12 mouse cellular contexts compared by ENCODE assay signal in genomic region chr14:40964214-40964610, GRCm38 (mm10). TPM values are rescaled to one million over a fixed set of nuclear protein-coding genes. Genes with fewer than 3 reads are reported as not detected.
DNase-seq lines count a peak whose midpoint lies in the region; ATAC-seq and TF ChIP-seq lines count a peak whose summit lies in the region.
"Had no signal": no experiment of that assay in that cellular context is flagged by ENCODE, and none has a peak within 500 bp of the region (broad histone marks: within the 10 kb centered on the region; RNA-seq: fewer than 3 reads in every experiment).

No protein-coding gene starts in this region.

- no peak overlapping the region for H3K4me3 ChIP-seq in heart, postnatal 0 days (ENCODE audit: low read depth, low read length)
- H3K4me3 ChIP-seq in midbrain, embryonic 11.5 days (ENCODE audit: low read depth, low read length): no peak overlapping the region
- no peak overlapping the region for H3K4me3 ChIP-seq in midbrain, postnatal 0 days (ENCODE audit: low read depth, low read length)
- H3K4me3 ChIP-seq in intestine, embryonic 14.5 days (ENCODE audit: low read depth, low read length): no peak overlapping the region
- H3K4me3 ChIP-seq in neural tube, embryonic 15.5 days (replicated peaks): no peak overlapping the region

- no peak for TF ChIP-seq CTCF in heart, postnatal 0 days (IDR thresholded peaks at IDR 0.05; ENCODE audit: low read depth)
- TF ChIP-seq CTCF in midbrain, postnatal 0 days (IDR thresholded peaks at IDR 0.05): no peak

- H3K4me1 ChIP-seq in heart, postnatal 0 days (ENCODE audit: control insufficient read depth, insufficient read depth): peaks cover 26% of the 10 kb centered on the region
- H3K4me1 ChIP-seq in midbrain, embryonic 11.5 days (ENCODE audit: control insufficient read depth, insufficient read depth, low read length): peaks cover 43% of the 10 kb centered on the region
- H3K4me1 ChIP-seq in midbrain, postnatal 0 days (ENCODE audit: insufficient read depth, low read length): peaks cover 5% of the 10 kb centered on the region
- peaks cover 34% of the 10 kb centered on the region for H3K4me1 ChIP-seq in intestine, embryonic 14.5 days (replicated peaks; ENCODE audit: control insufficient read depth, insufficient read depth, low read length)
- peaks cover 47% of the 10 kb centered on the region for H3K4me1 ChIP-seq in neural tube, embryonic 15.5 days

- H3K9ac ChIP-seq in heart, postnatal 0 days (replicated peaks; ENCODE audit: low read depth, low read length): no peak overlapping the region
- H3K9ac ChIP-seq in midbrain, embryonic 11.5 days (ENCODE audit: low read length): no peak overlapping the region
- no peak overlapping the region for H3K9ac ChIP-seq in midbrain, postnatal 0 days (replicated peaks; ENCODE audit: low read length, poor library complexity, severe bottlenecking)
- H3K9ac ChIP-seq in intestine, embryonic 14.5 days (ENCODE audit: low read length): no peak overlapping the region
- H3K9ac ChIP-seq in neural tube, embryonic 15.5 days (replicated peaks): no peak overlapping the region
- H3K9ac ChIP-seq: limb, embryonic 15.5 days had no signal

- TF ChIP-seq EP300 in heart, postnatal 0 days (IDR thresholded peaks at IDR 0.05; ENCODE audit: low read depth): no peak

- H3K4me2 ChIP-seq in heart, postnatal 0 days (ENCODE audit: low read depth, low read length): peak overlapping the region; percentile 89
- no peak overlapping the region; the same call in 1 of the 2 replicates for H3K4me2 ChIP-seq in midbrain, embryonic 11.5 days
- H3K4me2 ChIP-seq in midbrain, postnatal 0 days (ENCODE audit: low read depth, low read length, poor library complexity, severe bottlenecking): no peak overlapping the region
- peak overlapping the region; percentile 85 for H3K4me2 ChIP-seq in intestine, embryonic 14.5 days (ENCODE audit: low read length)
- 0 out of 2 replicates have a peak overlapping the region, but pooled peaks have one; percentile 88 for H3K4me2 ChIP-seq in neural tube, embryonic 15.5 days

- H3K27ac ChIP-seq in heart, postnatal 0 days (ENCODE audit: low read depth): no peak overlapping the region
- H3K27ac ChIP-seq in midbrain, embryonic 11.5 days (ENCODE audit: low read depth, low read length): no peak overlapping the region
- no peak overlapping the region for H3K27ac ChIP-seq in midbrain, postnatal 0 days (ENCODE audit: low read depth, low read length)
- H3K27ac ChIP-seq in intestine, embryonic 14.5 days (ENCODE audit: low read depth): no peak overlapping the region
- H3K27ac ChIP-seq in neural tube, embryonic 15.5 days (replicated peaks): no peak overlapping the region
- H3K27ac ChIP-seq: limb, embryonic 15.5 days had no signal

- no peaks in the 10 kb centered on the region for H3K27me3 ChIP-seq in heart, postnatal 0 days (ENCODE audit: control insufficient read depth, insufficient read depth, low read length)
- no peaks in the 10 kb centered on the region for H3K27me3 ChIP-seq in midbrain, embryonic 11.5 days (ENCODE audit: control insufficient read depth, insufficient read depth, low read length)
- no peaks in the 10 kb centered on the region for H3K27me3 ChIP-seq in midbrain, postnatal 0 days (ENCODE audit: insufficient read depth, low read length)
- no peaks in the 10 kb centered on the region for H3K27me3 ChIP-seq in intestine, embryonic 14.5 days (replicated peaks; ENCODE audit: control insufficient read depth, insufficient read depth, low read length)
- H3K27me3 ChIP-seq in neural tube, embryonic 15.5 days (replicated peaks): no peaks in the 10 kb centered on the region
- H3K27me3 ChIP-seq: CH12.LX; limb, embryonic 15.5 days had no signal

- WGBS in heart, postnatal 0 days: 91% methylated on average over 3 of the region's 3 CpGs
- WGBS in midbrain, embryonic 11.5 days: 96% methylated on average over 3 of the region's 3 CpGs
- WGBS in midbrain, postnatal 0 days: 92% methylated on average over 3 of the region's 3 CpGs
- 91% methylated on average over 3 of the region's 3 CpGs for WGBS in intestine, embryonic 14.5 days
- whole genome bisulfite sequencing in neural tube, embryonic 15.5 days: 89% methylated on average over 3 of the region's 3 CpGs

- no peak for DNase-seq in heart, postnatal 0 days (ENCODE audit: low spot score)
- no peak for DNase-seq in heart, postnatal 4 days
- peak; percentile 53 for DNase-seq in midbrain, embryonic 11.5 days (ENCODE audit: low spot score, missing footprints)
- no peak for DNase-seq in midbrain, postnatal 0 days (ENCODE audit: low spot score)
- DNase-seq in intestine, embryonic 14.5 days (ENCODE audit: low spot score): no peak
- DNase-seq in cerebellum, adult 9-10 months: no peak
- DNase-seq in cerebellum, postnatal 14 days: no peak
- DNase-seq: right cerebral cortex, postnatal 4 days; thymus, postnatal 25 days had no signal

- H3K36me3 ChIP-seq in heart, postnatal 0 days (replicated peaks; ENCODE audit: control insufficient read depth, insufficient read depth, low read length): no peaks in the 10 kb centered on the region
- no peaks in the 10 kb centered on the region for H3K36me3 ChIP-seq in midbrain, embryonic 11.5 days (ENCODE audit: control insufficient read depth, insufficient read depth, low read length)
- H3K36me3 ChIP-seq in midbrain, postnatal 0 days (ENCODE audit: insufficient read depth, low read length): no peaks in the 10 kb centered on the region
- no peaks in the 10 kb centered on the region for H3K36me3 ChIP-seq in intestine, embryonic 14.5 days (ENCODE audit: control insufficient read depth, insufficient read depth, low read length)
- no peaks in the 10 kb centered on the region for H3K36me3 ChIP-seq in neural tube, embryonic 15.5 days
- H3K36me3 ChIP-seq: limb, embryonic 15.5 days had no signal

- ATAC-seq in heart, postnatal 0 days (ENCODE audit: insufficient read depth, low read depth): no peak
- no peak for ATAC-seq in midbrain, embryonic 11.5 days (ENCODE audit: low FRiP score)
- ATAC-seq in midbrain, postnatal 0 days (ENCODE audit: low FRiP score): no peak
- ATAC-seq in intestine, embryonic 14.5 days (replicated peaks; ENCODE audit: low FRiP score, low TSS enrichment, low read depth): no peak
- no peak for ATAC-seq in neural tube, embryonic 15.5 days (ENCODE audit: low FRiP score)

- no peaks in the 10 kb centered on the region for H3K9me3 ChIP-seq in heart, postnatal 0 days (replicated peaks; ENCODE audit: control insufficient read depth, low read length)
- no peaks in the 10 kb centered on the region for H3K9me3 ChIP-seq in midbrain, embryonic 11.5 days (ENCODE audit: control insufficient read depth, low read length)
- no peaks in the 10 kb centered on the region for H3K9me3 ChIP-seq in midbrain, postnatal 0 days (ENCODE audit: low read length)
- H3K9me3 ChIP-seq in intestine, embryonic 14.5 days (ENCODE audit: control insufficient read depth, low read length): no peaks in the 10 kb centered on the region
- no peaks in the 10 kb centered on the region for H3K9me3 ChIP-seq in neural tube, embryonic 15.5 days (replicated peaks)
- H3K9me3 ChIP-seq: limb, embryonic 15.5 days had no signal

RNA-seq across cellular contexts. Expression of gene Tspan14, which starts 2.4 kb away (rescaled TPM):
- total RNA-seq in heart, postnatal 0 days (2014; rRNA removed; ENCODE audit: low replicate concordance): 15.6 and 30.2 TPM in 2 replicates
- polyA plus RNA-seq in heart, postnatal 0 days (2015; fragmentation: Nextera tagmentation; extraction: Ambion mirVana): 21.6 and 23.8 TPM in 2 replicates
- total RNA-seq in heart, postnatal 4 days (2021): 10 to 100 TPM; 25.9 to 28.6 TPM
- 99.5 and 101 TPM in 2 replicates for polyA plus RNA-seq in midbrain, embryonic 11.5 days (2014; fragmentation: Nextera tagmentation; extraction: Ambion mirVana)
- total RNA-seq in midbrain, postnatal 0 days (2014; rRNA removed): 31.2 and 31.8 TPM in 2 replicates
- polyA plus RNA-seq in midbrain, postnatal 0 days (2015; fragmentation: Nextera tagmentation; extraction: Ambion mirVana): 28.3 and 31.3 TPM in 2 replicates
- 71.4 and 76.1 TPM in 2 replicates for polyA plus RNA-seq in intestine, embryonic 14.5 days (2014; fragmentation: Nextera tagmentation; extraction: Ambion mirVana)
- 45.5 and 53.0 TPM in 2 replicates for polyA plus RNA-seq in neural tube, embryonic 15.5 days (2015; fragmentation: Nextera tagmentation; extraction: Ambion mirVana)

RNA-seq across cellular contexts. Expression of gene Fam213a, which starts 49.4 kb away (rescaled TPM):
- 6.6 and 9.4 TPM in 2 replicates for total RNA-seq in heart, postnatal 0 days (2014; rRNA removed; ENCODE audit: low replicate concordance)
- polyA plus RNA-seq in heart, postnatal 0 days (2015; fragmentation: Nextera tagmentation; extraction: Ambion mirVana): 23.8 and 25.7 TPM in 2 replicates
- total RNA-seq in heart, postnatal 4 days (2021): 10 to 100 TPM; 15.3 to 17.3 TPM
- 44.7 and 50.4 TPM in 2 replicates for polyA plus RNA-seq in midbrain, embryonic 11.5 days (2014; fragmentation: Nextera tagmentation; extraction: Ambion mirVana)
- 50.0 and 66.3 TPM in 2 replicates for total RNA-seq in midbrain, postnatal 0 days (2014; rRNA removed)
- polyA plus RNA-seq in midbrain, postnatal 0 days (2015; fragmentation: Nextera tagmentation; extraction: Ambion mirVana): 110 and 124 TPM in 2 replicates
- polyA plus RNA-seq in intestine, embryonic 14.5 days (2014; fragmentation: Nextera tagmentation; extraction: Ambion mirVana): 46.3 and 46.4 TPM in 2 replicates
- polyA plus RNA-seq in neural tube, embryonic 15.5 days (2015; fragmentation: Nextera tagmentation; extraction: Ambion mirVana): 93.2 and 96.7 TPM in 2 replicates

Comparison
In these comparisons a context has a peak if more than half of its experiments do, and no peak if none do; other contexts are left out.
1. H3K4me2 ChIP-seq: peak in heart, postnatal 0 days (single experiment), intestine, embryonic 14.5 days (single experiment) and neural tube, embryonic 15.5 days (single experiment); none in midbrain, embryonic 11.5 days (single experiment) and midbrain, postnatal 0 days (single experiment).